Mouse (Mus musculus) heart, adult 2 months (tissue): ENCODE data around the gene Pnmt. TPM values are rescaled to one million over a fixed set of nuclear protein-coding genes. Genes with fewer than 3 reads are reported as not detected.

Source experiments
- DNase-seq, 2 experiments: peaks; one replicate each; pipeline ENCODE4 v3.0.0; 2021
- H3K27ac ChIP-seq: fragments of 200-600 bp; 2 replicates; pipeline ENCODE4 v1.8.1; 2022
- H3K27me3 ChIP-seq: fragments of 200-500 bp; 2 replicates; pipeline ENCODE4 v1.6.1; 2012; ENCODE audit warnings: mild to moderate bottlenecking, low read length, inconsistent platforms, mixed read lengths; ENCODE audit not compliant: control insufficient read depth, insufficient read depth
- H3K36me3 ChIP-seq: fragments of 200-500 bp; 2 replicates; pipeline ENCODE4 v1.6.1; 2012; ENCODE audit warnings: low read length, inconsistent platforms; ENCODE audit not compliant: control insufficient read depth, insufficient read depth
- H3K4me1 ChIP-seq: fragments of 200-500 bp; 2 replicates; pipeline ENCODE4 v1.6.1; 2011; ENCODE audit warnings: low read length; ENCODE audit not compliant: control insufficient read depth, insufficient read depth
- H3K4me3 ChIP-seq: fragments of 200-600 bp; 2 replicates; pipeline ENCODE4 v1.8.1; 2022
- H3K79me2 ChIP-seq: fragments of 200-500 bp; replicated peaks from 2 replicates; pipeline ENCODE4 v1.6.1; 2012; ENCODE audit warnings: mild to moderate bottlenecking, inconsistent platforms, low read length, moderate library complexity, mixed read lengths; ENCODE audit not compliant: control insufficient read depth, insufficient read depth
- H3K9ac ChIP-seq: fragments of 200-500 bp; 2 replicates; pipeline ENCODE4 v1.6.1; 2012; ENCODE audit warnings: low read depth, mild to moderate bottlenecking, control low read depth, inconsistent platforms, low read length, mixed read lengths
- CTCF ChIP-seq: fragments of 200-600 bp; IDR thresholded peaks from 2 replicates; pipeline ENCODE4 v1.8.1; 2022; ENCODE audit warnings: antibody characterized with exemption, mild to moderate bottlenecking, moderate library complexity
- EP300 ChIP-seq: fragments of 200-500 bp; IDR thresholded peaks from 2 replicates; pipeline ENCODE4 v1.6.1; 2011; ENCODE audit warnings: low read depth, low read length, control low read depth; ENCODE audit not compliant: insufficient read depth
- POLR2A ChIP-seq: fragments of 200-500 bp; IDR thresholded peaks from 2 replicates; pipeline ENCODE4 v1.6.1; 2011; ENCODE audit warnings: mild to moderate bottlenecking, low read depth, low read length, control low read depth; ENCODE audit not compliant: insufficient read depth
- WGBS: fragments of 180-500 bp; shearing (Covaris S2); methylation state at CpG from one replicate; pipeline ENCODE4 v1.1.7; 2018; 5-methylcytosine and 5-hydroxymethylcytosine counted together
- intact Hi-C: fragments of 180-260 bp; cut with DNase I; formaldehyde crosslinking; loops from one replicate; pipeline ENCODE4 v1.15.1; 2025
- polyA plus RNA-seq: library from polyadenylated mRNA; depleted of rRNA; stranded (reverse); fragments of >200 nt; gene quantifications from 2 replicates; pipeline ENCODE4 v1.2.3, GENCODE M21; 2012
- total RNA-seq, 2 experiments: library from RNA; stranded (reverse); gene quantifications; 2 replicates each; pipeline ENCODE4 v1.2.3; 2021

The Pnmt gene
- total and polyA plus RNA-seq, 3 experiments = 0.91 to 2.6 (median 1.5) TPM

DNA sequence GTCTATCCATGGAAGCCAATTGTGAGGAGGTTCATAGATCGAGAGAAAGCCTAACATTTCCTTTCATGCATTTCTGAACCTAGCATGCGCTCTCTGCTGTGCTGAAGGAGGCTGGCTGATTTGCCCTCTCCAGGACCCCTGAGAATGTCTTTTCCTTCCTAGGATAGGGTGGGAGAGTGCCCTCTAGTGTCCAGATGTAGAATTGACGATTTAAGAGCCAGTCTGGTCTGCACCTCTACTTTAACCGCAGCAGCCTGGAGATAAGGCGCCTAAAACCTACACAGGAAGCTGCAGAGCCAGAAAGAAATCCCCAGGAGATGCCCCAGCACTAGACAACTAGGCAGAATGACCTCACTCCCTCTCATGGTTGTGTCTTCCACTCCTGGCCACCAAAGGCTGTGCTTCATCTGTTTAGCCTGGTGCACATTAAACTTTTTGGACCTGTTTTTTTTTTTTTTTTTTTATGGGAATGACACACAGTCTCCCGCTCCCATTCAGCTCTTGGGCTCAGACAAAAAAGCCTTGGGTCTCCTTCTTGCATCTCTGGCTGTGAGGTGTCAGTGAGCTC is 30.4 kb upstream of the Pnmt start:
- WGBS = 10% methylated on average over 6 of the region's 6 CpGs
- Histone ChIP-seq H3K4me1 (peaks cover 14% of the 10 kb centered on the region), H3K27ac (no peak overlapping the region), H3K36me3 (no peaks in the 10 kb centered on the region), H3K27me3 (no peaks in the 10 kb centered on the region), H3K9ac (no peak overlapping the region), H3K4me3 (no peak overlapping the region), H3K79me2 (no peaks in the 10 kb centered on the region)
- intact Hi-C loops = loop anchor here (5.0 kb wide), 1 partner anchor 101 kb away; no protein-coding TSS in a partner anchor
- DNase-seq = peak in 1 of 2 experiments; percentile 40
- TF ChIP-seq CTCF = peak; percentile 93
- no peak for TF ChIP-seq EP300
- no peak for TF ChIP-seq POLR2A

- TF ChIP-seq POLR2A (no peak), CTCF (no peak), EP300 (no peak)
- Histone ChIP-seq H3K4me3 (no peak overlapping the region), H3K9ac (no peak overlapping the region), H3K27ac (peak overlapping the region; percentile 88), H3K79me2 (no peaks in the 10 kb centered on the region), H3K27me3 (no peaks in the 10 kb centered on the region), H3K4me1 (peaks cover 14% of the 10 kb centered on the region), H3K36me3 (no peaks in the 10 kb centered on the region)
- intact Hi-C loops = loop anchor here (5.0 kb wide), 1 partner anchor 100 kb away; no protein-coding TSS in a partner anchor
- DNase-seq = no peak
- WGBS = 51% methylated on average over 7 of the region's 7 CpGs
Observed at GRCm38 (mm10) chr11:98356625-98357394, 29.4 kb upstream of the Pnmt start.

- WGBS = 9% methylated on average over 13 of the region's 13 CpGs
- Histone ChIP-seq H3K9ac (peak overlapping the region; percentile 70), H3K27ac (peak overlapping the region; percentile 88), H3K4me1 (peaks cover 14% of the 10 kb centered on the region), H3K4me3 (peak overlapping the region; percentile 91), H3K36me3 (no peaks in the 10 kb centered on the region), H3K79me2 (no peaks in the 10 kb centered on the region), H3K27me3 (no peaks in the 10 kb centered on the region)
- DNase-seq = no peak
- intact Hi-C loops = loop anchor here (5.0 kb wide), 1 partner anchor 100 kb away; no protein-coding TSS in a partner anchor
- TF ChIP-seq POLR2A (no peak), EP300 (no peak), CTCF (no peak)
Observed at GRCm38 (mm10) chr11:98357396-98358160, 28.7 kb upstream of the Pnmt start.

- no peaks in the 10 kb centered on the region for H3K79me2 ChIP-seq
- peak within 1 kb of the TSS; percentile 88 for H3K27ac ChIP-seq
- H3K4me1 ChIP-seq = peaks cover 14% of the 10 kb centered on the region
- peak; percentile 91 to 93 for DNase-seq
- H3K27me3 ChIP-seq = no peaks in the 10 kb centered on the region
- H3K4me3 ChIP-seq = peak within 1 kb of the TSS; percentile 91
- TF ChIP-seq CTCF (no peak), EP300 (peak; percentile 20; the same call in 1 of the 2 replicates), POLR2A (peak; percentile 96)
- no peaks in the 10 kb centered on the region for H3K36me3 ChIP-seq
- intact Hi-C loops = loop anchor here (5.0 kb wide), 1 partner anchor 99 kb away; no protein-coding TSS in a partner anchor
- under 1% methylated on average over 60 of the region's 60 CpGs for WGBS
- peak within 1 kb of the TSS; percentile 99 for H3K9ac ChIP-seq
Observed at GRCm38 (mm10) chr11:98358161-98359083, 27.8 kb upstream of the Pnmt start, which contains the start of gene Stard3. Stard3 (plus strand) TSS chr11:98358368.

DNA sequence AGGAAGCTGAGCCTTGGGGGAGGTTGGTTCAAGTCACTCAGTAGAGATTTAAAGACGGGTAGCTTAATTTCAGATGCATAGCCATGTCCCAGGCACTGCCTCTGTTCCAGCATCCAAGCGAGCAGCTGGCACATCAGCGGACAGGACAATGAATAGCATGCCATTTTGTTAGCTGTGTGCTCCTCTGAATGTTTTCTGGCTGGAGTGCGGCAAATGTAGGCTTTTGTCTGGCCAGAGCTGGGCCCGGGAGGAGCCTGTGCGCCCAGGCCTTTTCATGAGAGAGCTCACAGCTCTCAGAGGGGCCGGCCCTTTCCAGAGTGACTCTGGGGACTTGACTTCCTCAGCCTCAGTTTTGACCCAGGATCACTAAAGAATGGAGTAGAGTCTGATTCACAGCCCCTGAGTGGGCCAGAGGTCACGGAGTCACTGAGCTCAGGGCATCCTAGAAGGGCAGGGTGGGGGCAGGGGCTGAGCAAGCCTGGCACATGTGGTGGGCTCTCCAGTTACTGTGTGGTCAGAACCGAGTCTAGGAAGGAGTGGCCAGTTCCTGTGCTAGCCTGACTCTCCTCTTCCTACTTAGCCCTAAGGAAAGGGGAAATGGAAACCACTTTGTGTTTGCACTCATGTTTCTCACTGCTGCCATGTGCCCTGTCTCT is 25.3 kb upstream of the Pnmt start:
- Histone ChIP-seq H3K4me1 (peaks cover 14% of the 10 kb centered on the region), H3K9ac (no peak overlapping the region), H3K4me3 (no peak overlapping the region), H3K27ac (peak overlapping the region; percentile 64), H3K79me2 (no peaks in the 10 kb centered on the region), H3K36me3 (no peaks in the 10 kb centered on the region), H3K27me3 (no peaks in the 10 kb centered on the region)
- intact Hi-C loops = no loop called here
- DNase-seq = peak in 1 of 2 experiments; percentile 37
- 33% methylated on average over 9 of the region's 9 CpGs for WGBS
- TF ChIP-seq POLR2A = 0 out of 2 replicates have a peak, but pooled peaks have one; percentile 40
- no peak for TF ChIP-seq EP300
